Mouse (Mus musculus): ENCODE measurements around the gene Nsg1. TPM values are rescaled to one million over a fixed set of nuclear protein-coding genes. Genes with fewer than 3 reads are reported as not detected.

The Nsg1 gene
- total RNA-seq, 2 experiments from 2014 or later: 24.7 to 26.1 TPM

Other genes starting within 250 kb of the Nsg1 start
- gene Stx18, start 121.2 kb downstream of the Nsg1 start, total RNA-seq (2021): 10 to 100 TPM; 21.9 to 24.9 TPM
- 1 to 10 TPM; 6.3 to 6.8 TPM for gene Zbtb49, start 60.5 kb upstream of the Nsg1 start, total RNA-seq (2021)
- gene Lyar, start 60.6 kb upstream of the Nsg1 start, total RNA-seq (2021): 10 to 100 TPM; 16.6 to 18.6 TPM
- 10 to 100 TPM; 18.6 to 19.3 TPM for gene Tmem128, start 100.3 kb upstream of the Nsg1 start, total RNA-seq (2021)
- under 1 TPM; 0.37 to 0.57 TPM for gene Otop1, start 116.1 kb upstream of the Nsg1 start, total RNA-seq (2021)
- gene Drd5, start 159.5 kb upstream of the Nsg1 start, total RNA-seq (2021): not detected

All from gastrocnemius, postnatal 4 days (tissue).